Mouse (Mus musculus) embryonic facial prominence, embryonic 15.5 days (tissue): ENCODE measurements at regions not wholly inside any gene's neighbourhood (a gene's known extent, or its start where the extent isn't known, plus 50 kb on each side); places are given as distances from the start of the nearest gene placed in this dataset.
"Not testable (repeated sequence)": the region's sequence is repeated elsewhere in the genome, so short reads cannot be mapped to it uniquely, and the experiment has no call there.

ENCODE experiments used
- ATAC-seq: fragments of 200-750 bp; cut with Nextera tagmentation; 2 replicates; pipeline ENCODE4 v1.8.0; 2017; ENCODE audit warnings: low read depth, moderate TSS enrichment; ENCODE audit not compliant: insufficient number of reproducible peaks, low FRiP score, low TSS enrichment
- H3K27ac ChIP-seq: fragments of 300-500 bp; sonication (generic); replicated peaks from 2 replicates; pipeline ENCODE4 v1.5.1; 2015; ENCODE audit warnings: mild to moderate bottlenecking, inconsistent platforms
- H3K27me3 ChIP-seq: fragments of 300-500 bp; sonication (generic); 2 replicates; pipeline ENCODE4 v1.6.1; 2015; ENCODE audit warnings: inconsistent platforms
- H3K36me3 ChIP-seq: fragments of 300-500 bp; sonication (generic); 2 replicates; pipeline ENCODE4 v1.6.1; 2015; ENCODE audit warnings: mild to moderate bottlenecking, inconsistent platforms
- H3K4me1 ChIP-seq: fragments of 300-500 bp; sonication (generic); 2 replicates; pipeline ENCODE4 v1.6.1; 2015; ENCODE audit warnings: inconsistent platforms
- H3K4me2 ChIP-seq: fragments of 300-500 bp; sonication (generic); replicated peaks from 2 replicates; pipeline ENCODE4 v1.6.1; 2015; ENCODE audit warnings: mild to moderate bottlenecking, inconsistent platforms
- H3K4me3 ChIP-seq: fragments of 300-500 bp; sonication (generic); replicated peaks from 2 replicates; pipeline ENCODE4 v1.5.1; 2015; ENCODE audit warnings: mild to moderate bottlenecking, inconsistent platforms
- H3K9ac ChIP-seq: fragments of 300-500 bp; sonication (generic); 2 replicates; pipeline ENCODE4 v1.6.1; 2015; ENCODE audit warnings: inconsistent platforms
- H3K9me3 ChIP-seq: fragments of 300-500 bp; sonication (generic); replicated peaks from 2 replicates; pipeline ENCODE4 v1.6.1; 2016; ENCODE audit warnings: inconsistent platforms
- WGBS: fragments of 180-500 bp; shearing (Covaris S2); methylation state at CpG from one replicate; pipeline ENCODE4 v1.1.7; 2015; 5-methylcytosine and 5-hydroxymethylcytosine counted together

GRCm38 (mm10) chr14:18464199-18464598, 132.5 kb upstream of the Ube2e1 start:
- H3K27me3 ChIP-seq, H3K4me2 ChIP-seq, H3K36me3 ChIP-seq, H3K4me3 ChIP-seq, H3K27ac ChIP-seq, H3K9ac ChIP-seq, ATAC-seq, H3K9me3 ChIP-seq, H3K4me1 ChIP-seq: not testable (repeated sequence)
- 25% methylated on average over 5 of the region's 5 CpGs for whole genome bisulfite sequencing

- Histone ChIP-seq H3K9me3 (no peaks in the 10 kb centered on the region), H3K27ac (no peak overlapping the region), H3K9ac (no peak overlapping the region), H3K27me3 (no peaks in the 10 kb centered on the region), H3K4me1 (no peaks in the 10 kb centered on the region), H3K4me3 (peak overlapping the region; percentile 8; the same call in 1 of the 2 replicates), H3K4me2 (peak overlapping the region; percentile 32), H3K36me3 (no peaks in the 10 kb centered on the region)
- 20% methylated on average over 14 of the region's 14 CpGs for WGBS
- ATAC-seq = no peak
Measured at GRCm38 (mm10) chr14:18463230-18463873, 131.7 kb upstream of the Ube2e1 start.

GRCm38 (mm10) chr14:18462381-18462780, 130.7 kb upstream of the Ube2e1 start:
- no peaks in the 10 kb centered on the region for H3K27me3 ChIP-seq
- WGBS = 78% methylated on average over 4 of the region's 4 CpGs
- no peak for ATAC-seq
- no peak overlapping the region for H3K27ac ChIP-seq
- H3K4me2 ChIP-seq = no peak overlapping the region
- H3K9ac ChIP-seq = no peak overlapping the region
- H3K4me3 ChIP-seq = no peak overlapping the region
- no peaks in the 10 kb centered on the region for H3K36me3 ChIP-seq
- no peaks in the 10 kb centered on the region for H3K4me1 ChIP-seq
- H3K9me3 ChIP-seq = no peaks in the 10 kb centered on the region

GRCm38 (mm10) chr14:18448666-18449065, 117.0 kb upstream of the Ube2e1 start:
- H3K9ac ChIP-seq = no peak overlapping the region
- H3K27me3 ChIP-seq = no peaks in the 10 kb centered on the region

DNA sequence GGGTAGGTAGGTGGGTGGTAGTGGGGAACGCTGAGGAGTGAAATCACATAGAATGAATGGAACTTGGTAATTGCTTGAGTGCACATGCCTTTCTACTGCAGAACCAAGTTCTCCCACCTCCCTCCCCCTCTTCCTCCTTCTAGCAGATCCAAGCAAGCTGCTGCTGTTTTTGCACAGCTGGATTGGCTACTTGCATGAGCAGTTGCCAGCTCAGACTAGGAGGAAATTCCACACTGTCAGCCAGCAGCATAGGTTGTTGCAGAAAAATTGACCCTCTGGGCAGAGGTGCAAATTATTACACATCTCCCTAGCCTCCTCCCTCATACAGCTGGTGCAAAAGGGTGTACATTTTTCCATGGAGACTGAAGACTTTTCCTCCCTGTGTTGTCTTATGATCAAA, 112.8 kb upstream of the Ube2e1 start:
- H3K9ac ChIP-seq = no peak overlapping the region
- H3K4me1 ChIP-seq = no peaks in the 10 kb centered on the region
- no peak overlapping the region for H3K27ac ChIP-seq
- no peaks in the 10 kb centered on the region for H3K36me3 ChIP-seq
- ATAC-seq = no peak
- no peaks in the 10 kb centered on the region for H3K9me3 ChIP-seq
- no peak overlapping the region for H3K4me2 ChIP-seq
- no peak overlapping the region for H3K4me3 ChIP-seq
- H3K27me3 ChIP-seq = no peaks in the 10 kb centered on the region
- WGBS = 67% methylated on average over 1 of the region's 1 CpGs

More at GRCm38 (mm10) chr14:18448666-18449065, 117.0 kb upstream of the Ube2e1 start:
- Histone ChIP-seq H3K9me3 (no peaks in the 10 kb centered on the region), H3K4me1 (no peaks in the 10 kb centered on the region), H3K4me3 (no peak overlapping the region), H3K4me2 (no peak overlapping the region), H3K27ac (no peak overlapping the region), H3K36me3 (no peaks in the 10 kb centered on the region)
- no peak for ATAC-seq
- WGBS = 57% methylated on average over 1 of the region's 1 CpGs

- not testable (repeated sequence) for H3K9me3 ChIP-seq, H3K36me3 ChIP-seq, H3K4me2 ChIP-seq, H3K9ac ChIP-seq, ATAC-seq, H3K4me1 ChIP-seq, H3K4me3 ChIP-seq, H3K27ac ChIP-seq, H3K27me3 ChIP-seq
- 44% methylated on average over 4 of the region's 4 CpGs for WGBS
Measured at GRCm38 (mm10) chr14:18428968-18429367, 97.3 kb upstream of the Ube2e1 start.

DNA sequence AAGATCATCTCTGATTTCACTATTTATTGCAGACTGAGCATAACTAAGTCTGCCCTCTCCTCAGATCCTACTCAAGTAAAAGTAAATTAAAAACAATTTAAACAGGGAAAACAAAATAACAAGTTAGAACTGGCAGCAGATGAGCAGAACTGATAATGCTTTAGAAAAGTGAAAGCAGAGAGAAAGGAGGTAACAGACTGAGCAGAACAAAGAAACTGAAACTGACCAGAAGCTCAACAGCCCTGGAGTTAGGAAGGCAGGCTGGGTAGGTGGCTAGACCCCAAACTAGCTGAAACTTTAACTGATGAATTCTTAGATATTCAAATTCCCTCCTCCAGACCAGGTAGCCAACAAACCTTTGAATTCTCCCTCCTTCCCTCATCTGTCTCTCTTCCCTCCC, 94.2 kb upstream of the Ube2e1 start:
- no peaks in the 10 kb centered on the region for H3K9me3 ChIP-seq
- H3K4me1 ChIP-seq = no peaks in the 10 kb centered on the region
- H3K36me3 ChIP-seq = no peaks in the 10 kb centered on the region
- H3K27me3 ChIP-seq = no peaks in the 10 kb centered on the region
- no peak for ATAC-seq
- H3K27ac ChIP-seq = no peak overlapping the region
- no peak overlapping the region for H3K4me3 ChIP-seq
- H3K4me2 ChIP-seq = no peak overlapping the region
- H3K9ac ChIP-seq = no peak overlapping the region

- no peaks in the 10 kb centered on the region for H3K9me3 ChIP-seq
- H3K4me3 ChIP-seq = no peak overlapping the region
- H3K9ac ChIP-seq = no peak overlapping the region
- ATAC-seq = no peak
- H3K27ac ChIP-seq = no peak overlapping the region
- no peaks in the 10 kb centered on the region for H3K4me1 ChIP-seq
- WGBS = 8% methylated on average over 2 of the region's 2 CpGs
- no peaks in the 10 kb centered on the region for H3K27me3 ChIP-seq
- H3K36me3 ChIP-seq = no peaks in the 10 kb centered on the region
- no peak overlapping the region for H3K4me2 ChIP-seq
Measured at GRCm38 (mm10) chr14:18416839-18417238, 85.2 kb upstream of the Ube2e1 start.

GRCm38 (mm10) chr14:18416319-18416718, 84.7 kb upstream of the Ube2e1 start:
- Histone ChIP-seq H3K4me2 (no peak overlapping the region), H3K27me3 (no peaks in the 10 kb centered on the region), H3K4me1 (no peaks in the 10 kb centered on the region), H3K36me3 (no peaks in the 10 kb centered on the region), H3K9ac (no peak overlapping the region), H3K27ac (no peak overlapping the region), H3K4me3 (no peak overlapping the region), H3K9me3 (no peaks in the 10 kb centered on the region)
- 60% methylated on average over 4 of the region's 4 CpGs for WGBS
- ATAC-seq = no peak

GRCm38 (mm10) chr14:18398953-18399352, 67.3 kb upstream of the Ube2e1 start:
- Histone ChIP-seq H3K9ac (no peak overlapping the region), H3K9me3 (no peaks in the 10 kb centered on the region), H3K27me3 (no peaks in the 10 kb centered on the region), H3K4me2 (no peak overlapping the region), H3K27ac (no peak overlapping the region), H3K4me1 (no peaks in the 10 kb centered on the region), H3K36me3 (no peaks in the 10 kb centered on the region), H3K4me3 (no peak overlapping the region)
- WGBS = 89% methylated on average over 4 of the region's 4 CpGs
- no peak for ATAC-seq

DNA sequence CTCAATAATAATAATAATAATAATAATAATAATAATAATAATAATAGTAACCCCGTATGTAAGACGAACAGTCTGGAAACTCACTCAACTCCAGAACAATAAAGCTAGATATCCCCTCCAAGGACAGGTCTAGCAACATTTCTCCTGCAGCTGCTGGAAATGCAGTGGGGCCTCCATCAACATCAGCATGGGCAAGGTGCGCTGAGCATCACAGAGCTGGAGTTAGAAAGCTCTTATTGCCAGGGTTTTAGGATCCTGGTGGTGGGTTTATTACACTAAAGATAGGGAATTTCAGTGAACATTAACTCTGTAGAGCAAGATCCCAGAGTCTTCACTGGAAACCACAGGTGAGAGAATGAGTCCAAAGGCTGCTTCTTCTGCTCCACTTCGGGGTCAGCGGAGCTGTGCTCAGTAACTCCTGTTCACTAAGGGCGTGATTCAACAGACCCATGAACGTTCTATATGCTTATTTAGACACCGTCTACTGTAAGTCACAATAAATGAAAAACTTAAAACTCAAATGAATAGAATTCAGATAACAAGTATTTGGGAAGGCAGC, 64.6 kb upstream of the Ube2e1 start:
- Histone ChIP-seq H3K4me2 (no peak overlapping the region), H3K27ac (no peak overlapping the region), H3K36me3 (no peaks in the 10 kb centered on the region), H3K4me1 (no peaks in the 10 kb centered on the region), H3K4me3 (no peak overlapping the region), H3K9ac (no peak overlapping the region), H3K27me3 (no peaks in the 10 kb centered on the region), H3K9me3 (no peaks in the 10 kb centered on the region)
- no peak for ATAC-seq
- WGBS = 85% methylated on average over 8 of the region's 8 CpGs

DNA sequence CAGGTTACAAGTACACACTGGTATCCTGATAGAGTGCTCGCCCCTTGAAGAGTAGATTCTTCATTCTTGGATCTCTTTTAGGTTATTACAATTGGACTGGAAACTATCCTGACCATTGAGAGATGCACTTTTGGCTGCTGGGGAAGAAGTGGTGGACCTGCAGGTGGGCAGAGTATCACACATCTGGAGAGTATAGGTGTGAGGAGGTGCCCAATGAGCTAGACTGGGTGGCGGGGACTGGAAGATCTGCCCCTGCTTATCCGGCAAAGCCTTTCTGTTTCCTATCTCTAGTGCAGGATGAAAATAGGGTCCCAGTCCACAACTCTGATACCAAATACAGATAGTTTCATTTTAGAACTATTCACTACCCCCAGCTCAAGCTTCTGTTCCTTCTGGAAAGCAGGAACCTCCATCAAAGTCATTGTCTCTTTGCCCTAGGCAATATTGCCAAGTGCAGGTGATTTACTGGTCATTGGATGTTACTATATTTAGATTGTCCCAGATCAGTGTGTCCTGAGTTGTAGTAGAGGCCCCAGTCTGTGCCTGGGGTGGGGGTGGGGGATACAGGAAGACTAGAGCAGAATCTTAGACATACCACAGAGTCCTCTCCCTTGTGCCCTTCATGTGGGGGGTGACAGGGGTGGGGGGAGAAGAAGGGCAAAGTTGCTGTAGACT, 62.5 kb upstream of the Ube2e1 start:
- H3K27ac ChIP-seq = no peak overlapping the region
- H3K9me3 ChIP-seq = no peaks in the 10 kb centered on the region
- no peak overlapping the region for H3K4me2 ChIP-seq
- 87% methylated on average over 3 of the region's 3 CpGs for WGBS
- no peaks in the 10 kb centered on the region for H3K27me3 ChIP-seq
- no peaks in the 10 kb centered on the region for H3K4me1 ChIP-seq
- no peaks in the 10 kb centered on the region for H3K36me3 ChIP-seq
- H3K4me3 ChIP-seq = no peak overlapping the region
- no peak overlapping the region for H3K9ac ChIP-seq
- ATAC-seq = no peak
